Mouse (Mus musculus): ENCODE measurements around the gene Fmo5.

Fmo5 gene

GRCm38 (mm10) chr3:97628391-97629001 is at the start of gene Fmo5:
Gene Fmo5, plus strand, starts transcription at chr3:97628804.
- DNase-seq (ENCODE audit: low read depth, low spot score), result peak; percentile 85

- peak; percentile 81 for DNase-seq (ENCODE audit: low read depth, low spot score)
Observed at GRCm38 (mm10) chr3:97585383-97586160, 43.0 kb upstream of the Fmo5 start.

- no peak for DNase-seq (ENCODE audit: low read depth, low spot score)
Observed at GRCm38 (mm10) chr3:97587656-97588055, 40.9 kb upstream of the Fmo5 start.

GRCm38 (mm10) chr3:97590699-97591098 is 37.9 kb upstream of the Fmo5 start:
- DNase-seq (ENCODE audit: low read depth, low spot score), result no peak

GRCm38 (mm10) chr3:97593089-97593488 is 35.5 kb upstream of the Fmo5 start:
- no peak for DNase-seq (ENCODE audit: low read depth, low spot score)

GRCm38 (mm10) chr3:97594140-97594539 is 34.5 kb upstream of the Fmo5 start:
- DNase-seq (ENCODE audit: low read depth, low spot score), result no peak

GRCm38 (mm10) chr3:97595066-97595465 is 33.5 kb upstream of the Fmo5 start:
- DNase-seq (ENCODE audit: low read depth, low spot score), result no peak

- DNase-seq (ENCODE audit: low read depth, low spot score), result no peak
Observed at GRCm38 (mm10) chr3:97596796-97597195, 31.8 kb upstream of the Fmo5 start.

- DNase-seq (ENCODE audit: low read depth, low spot score), result no peak
Observed at GRCm38 (mm10) chr3:97600050-97600832, 28.4 kb upstream of the Fmo5 start.

- peak; percentile 84 for DNase-seq (ENCODE audit: low read depth, low spot score)
Observed at GRCm38 (mm10) chr3:97609201-97609844, 19.3 kb upstream of the Fmo5 start.

GRCm38 (mm10) chr3:97609845-97610410 is 18.7 kb upstream of the Fmo5 start, which contains the start of gene Chd1l:
Gene Chd1l, minus strand, starts transcription at chr3:97610203.
- peak; percentile 97 for DNase-seq (ENCODE audit: low read depth, low spot score)

GRCm38 (mm10) chr3:97611021-97611420 is 17.6 kb upstream of the Fmo5 start:
- DNase-seq (ENCODE audit: low read depth, low spot score), result no peak

- no peak for DNase-seq (ENCODE audit: low read depth, low spot score)
Observed at GRCm38 (mm10) chr3:97615154-97615553, 13.4 kb upstream of the Fmo5 start.

GRCm38 (mm10) chr3:97615933-97616332 is 12.7 kb upstream of the Fmo5 start:
- no peak for DNase-seq (ENCODE audit: low read depth, low spot score)

GRCm38 (mm10) chr3:97617091-97617825 is 11.3 kb upstream of the Fmo5 start:
- no peak for DNase-seq (ENCODE audit: low read depth, low spot score)

GRCm38 (mm10) chr3:97617899-97618298 is 10.7 kb upstream of the Fmo5 start:
- no peak for DNase-seq (ENCODE audit: low read depth, low spot score)

GRCm38 (mm10) chr3:97620657-97621056 is 7.9 kb upstream of the Fmo5 start:
- DNase-seq (ENCODE audit: low read depth, low spot score), result no peak

GRCm38 (mm10) chr3:97624611-97625010 is 4.0 kb upstream of the Fmo5 start:
- no peak for DNase-seq (ENCODE audit: low read depth, low spot score)

- DNase-seq (ENCODE audit: low read depth, low spot score), result no peak
Observed at GRCm38 (mm10) chr3:97627893-97628292, 711 bp upstream of the Fmo5 start.

GRCm38 (mm10) chr3:97629941-97630340 is 1.3 kb downstream of the Fmo5 start:
- DNase-seq (ENCODE audit: low read depth, low spot score), result no peak

- DNase-seq (ENCODE audit: low read depth, low spot score), result no peak
Observed at GRCm38 (mm10) chr3:97630746-97631145, 2.1 kb downstream of the Fmo5 start.

All from CD4-positive, CD25-positive, alpha-beta regulatory T cell, adult 2 months (primary cell).